Mouse (Mus musculus): ENCODE data around the gene C2cd4a.
A peak's percentile ranks its signal among the peaks of the same experiment; 100 is the strongest.

DNA sequence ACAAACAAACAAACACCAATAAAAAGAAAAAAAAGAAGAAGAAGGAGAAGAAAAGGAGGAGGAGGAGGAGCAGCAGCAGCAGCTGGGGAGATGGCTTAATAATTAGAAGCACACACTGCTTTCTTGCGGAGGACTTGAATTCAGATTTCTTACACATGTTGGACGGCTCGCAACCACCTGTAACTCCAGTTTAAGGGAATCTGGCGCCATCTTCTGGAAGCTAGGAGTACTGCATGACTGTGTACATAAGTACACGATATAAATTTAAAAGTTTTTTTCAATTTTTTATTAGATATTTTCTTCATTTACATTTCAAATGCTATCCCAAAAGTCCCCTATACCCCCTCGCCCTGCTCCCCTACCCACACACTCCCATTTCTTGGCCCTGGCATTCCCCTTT is 29.9 kb downstream of the C2cd4a start:
- TF ChIP-seq CTCF (IDR thresholded peaks at IDR 0.05; ENCODE audit: low read depth) (peak; percentile 60), EP300 (IDR thresholded peaks at IDR 0.05; ENCODE audit: low read depth) (no peak)

Measured in heart, postnatal 0 days (tissue).